Mouse (Mus musculus) cerebellum, adult 2 months (tissue): ENCODE measurements at regions not wholly inside any gene's neighbourhood (a gene's known extent, or its start where the extent isn't known, plus 50 kb on each side); places are given as distances from the start of the nearest gene placed in this dataset.

Source experiments
- DNase-seq, 2 experiments: peaks; one replicate each; pipeline ENCODE4 v3.0.0; 2021
- H3K27ac ChIP-seq: fragments of 200-500 bp; 2 replicates; pipeline ENCODE4 v1.5.1; 2012; ENCODE audit warnings: low read length, control low read depth, inconsistent platforms; ENCODE audit not compliant: insufficient read depth
- H3K27me3 ChIP-seq: fragments of 200-500 bp; 2 replicates; pipeline ENCODE4 v1.6.1; 2012; ENCODE audit warnings: inconsistent platforms, mild to moderate bottlenecking, low read length, moderate library complexity; ENCODE audit not compliant: control insufficient read depth, insufficient read depth
- H3K4me1 ChIP-seq: fragments of 200-500 bp; 2 replicates; pipeline ENCODE4 v1.6.1; 2011; ENCODE audit warnings: low read length; ENCODE audit not compliant: control insufficient read depth, insufficient read depth
- H3K4me3 ChIP-seq: fragments of 200-500 bp; replicated peaks from 2 replicates; pipeline ENCODE3; 2011; ENCODE audit warnings: mild to moderate bottlenecking, low read depth, low read length, control low read depth; ENCODE audit not compliant: insufficient read depth
- CTCF ChIP-seq: fragments of 200-500 bp; IDR thresholded peaks from 2 replicates; pipeline ENCODE4 v1.5.1; 2011; ENCODE audit warnings: low read depth, mild to moderate bottlenecking, control low read depth, low read length, moderate library complexity, borderline replicate concordance; ENCODE audit not compliant: insufficient read depth
- POLR2A ChIP-seq: fragments of 200-500 bp; IDR thresholded peaks from 2 replicates; pipeline ENCODE4 v1.6.1; 2011; ENCODE audit warnings: low read length, control low read depth, borderline replicate concordance; ENCODE audit not compliant: insufficient read depth
- WGBS: fragments of 180-500 bp; shearing (Covaris S2); methylation state at CpG from one replicate; pipeline ENCODE4 v1.1.7; 2018; 5-methylcytosine and 5-hydroxymethylcytosine counted together

- H3K27me3 ChIP-seq = no peaks in the 10 kb centered on the region
- no peak overlapping the region for H3K4me3 ChIP-seq
- no peaks in the 10 kb centered on the region for H3K4me1 ChIP-seq
- no peak overlapping the region for H3K27ac ChIP-seq
- 68% methylated on average over 1 of the region's 1 CpGs for WGBS
- TF ChIP-seq POLR2A = no peak
- TF ChIP-seq CTCF = no peak
- no peak for DNase-seq
These were observed 62.8 kb upstream of the Tmem164 start for GRCm38 (mm10) chrX:142618389-142618788.

GRCm38 (mm10) chrX:142623359-142623758 is 57.8 kb upstream of the Tmem164 start:
- Histone ChIP-seq H3K27ac (no peak overlapping the region), H3K27me3 (no peaks in the 10 kb centered on the region), H3K4me3 (no peak overlapping the region), H3K4me1 (no peaks in the 10 kb centered on the region)
- no peak for TF ChIP-seq POLR2A
- TF ChIP-seq CTCF = no peak
- DNase-seq = no peak
- 45% methylated on average over 2 of the region's 2 CpGs for WGBS

GRCm38 (mm10) chrX:142623882-142624281 is 57.3 kb upstream of the Tmem164 start:
- no peak for DNase-seq
- Histone ChIP-seq H3K27me3 (no peaks in the 10 kb centered on the region), H3K4me3 (no peak overlapping the region), H3K4me1 (no peaks in the 10 kb centered on the region), H3K27ac (no peak overlapping the region)
- TF ChIP-seq CTCF (no peak), POLR2A (no peak)
- 55% methylated on average over 2 of the region's 2 CpGs for WGBS
